Mouse (Mus musculus): ENCODE data around the gene Fance.

- TF ChIP-seq CTCF (IDR thresholded peaks at IDR 0.05; ENCODE audit: low read depth, low read length) (no peak), POLR2A (IDR thresholded peaks at IDR 0.05; ENCODE audit: extremely low read depth, insufficient read depth, low read length) (no peak)
Measured at GRCm38 (mm10) chr17:28313880-28314225, 534 bp downstream of the Fance start.

All from liver, adult 2 months (tissue).